Mouse (Mus musculus): Measurements from ENCODE around the gene Duoxa2.

- TF ChIP-seq MAFK (IDR thresholded peaks at IDR 0.05; ENCODE audit: insufficient read depth, low read depth, low read length) (no peak), ZC3H11A (IDR thresholded peaks at IDR 0.05; ENCODE audit: borderline replicate concordance, low read depth, low read length) (no peak), HCFC1 (IDR thresholded peaks at IDR 0.05; ENCODE audit: borderline replicate concordance, insufficient read depth, low read length) (no peak), CHD2 (IDR thresholded peaks at IDR 0.05; ENCODE audit: low read depth, low read length) (no peak)
These were observed 32.1 kb upstream of the Duoxa2 start for GRCm38 (mm10) chr2:122266407-122267193.
